Mouse (Mus musculus) forebrain, embryonic 16.5 days (tissue): ENCODE results near the gene Kcnv2. TPM values are rescaled to one million over a fixed set of nuclear protein-coding genes. Genes with fewer than 3 reads are reported as not detected.

Experiments
- ATAC-seq: fragments of 200-750 bp; cut with Nextera tagmentation; 2 replicates; pipeline ENCODE4 v1.8.0; 2017; ENCODE audit warnings: mild to moderate bottlenecking, moderate library complexity
- H3K27ac ChIP-seq: fragments of 300-500 bp; sonication (generic); 2 replicates; pipeline ENCODE4 v1.5.1; 2014; ENCODE audit warnings: low read length, control low read depth
- H3K27me3 ChIP-seq: fragments of 300-500 bp; sonication (generic); replicated peaks from 2 replicates; pipeline ENCODE4 v1.6.1; 2014; ENCODE audit warnings: low read length; ENCODE audit not compliant: control insufficient read depth, insufficient read depth
- H3K36me3 ChIP-seq: fragments of 300-500 bp; sonication (generic); 2 replicates; pipeline ENCODE4 v1.6.1; 2014; ENCODE audit not compliant: control insufficient read depth, insufficient read depth
- H3K4me1 ChIP-seq: fragments of 300-500 bp; sonication (generic); replicated peaks from 2 replicates; pipeline ENCODE4 v1.6.1; 2014; ENCODE audit warnings: low read length; ENCODE audit not compliant: control insufficient read depth, insufficient read depth
- H3K4me2 ChIP-seq: fragments of 300-500 bp; sonication (generic); 2 replicates; pipeline ENCODE4 v1.6.1; 2014; ENCODE audit warnings: mild to moderate bottlenecking, low read length, control low read depth
- H3K4me3 ChIP-seq: fragments of 300-500 bp; sonication (generic); replicated peaks from 2 replicates; pipeline ENCODE4 v1.5.1; 2014; ENCODE audit warnings: mild to moderate bottlenecking, low read length, control low read depth
- H3K9ac ChIP-seq: fragments of 300-500 bp; sonication (generic); replicated peaks from 2 replicates; pipeline ENCODE4 v1.6.1; 2014; ENCODE audit warnings: low read depth, low read length, control low read depth
- H3K9me3 ChIP-seq: fragments of 300-500 bp; sonication (generic); 2 replicates; pipeline ENCODE4 v1.6.1; 2016; ENCODE audit warnings: low read length; ENCODE audit not compliant: control insufficient read depth
- WGBS: fragments of 180-500 bp; shearing (Covaris S2); extraction: QIAGEN DNeasy Blood & Tissue Kit; methylation state at CpG from one replicate; pipeline ENCODE4 v1.1.7; 2014; 5-methylcytosine and 5-hydroxymethylcytosine counted together
- polyA plus RNA-seq: library from polyadenylated mRNA; unstranded; fragments of >200 nt; fragmentation: Nextera tagmentation; extraction: Ambion mirVana; gene quantifications from 2 replicates; pipeline ENCODE4 v1.2.1, GENCODE M21; 2015

Kcnv2 gene
- polyA plus RNA-seq, 1 experiment from 2014 or later: not detected

- 0 out of 2 replicates have a peak, but pooled peaks have one; percentile 61 for ATAC-seq
- Histone ChIP-seq H3K27me3 (no peaks in the 10 kb centered on the region), H3K9me3 (no peaks in the 10 kb centered on the region), H3K4me1 (peaks cover 3% of the 10 kb centered on the region; the same call in 1 of the 2 replicates), H3K36me3 (no peaks in the 10 kb centered on the region), H3K9ac (no peak overlapping the region), H3K27ac (no peak overlapping the region), H3K4me3 (no peak overlapping the region), H3K4me2 (no peak overlapping the region)
- 48% methylated on average over 5 of the region's 5 CpGs for WGBS
Observed at GRCm38 (mm10) chr19:27317337-27317736, 5.1 kb upstream of the Kcnv2 start.

- no peak overlapping the region for H3K4me2 ChIP-seq
- no peaks in the 10 kb centered on the region for H3K36me3 ChIP-seq
- no peaks in the 10 kb centered on the region for H3K27me3 ChIP-seq
- no peak overlapping the region for H3K9ac ChIP-seq
- no peak overlapping the region for H3K4me3 ChIP-seq
- no peaks in the 10 kb centered on the region for H3K9me3 ChIP-seq
- ATAC-seq: no peak
- no peaks in the 10 kb centered on the region for H3K4me1 ChIP-seq
- 96% methylated on average over 42 of the region's 42 CpGs for WGBS
- H3K27ac ChIP-seq: no peak overlapping the region
Observed at GRCm38 (mm10) chr19:27322911-27323627, 681 bp downstream of the Kcnv2 start.

DNA sequence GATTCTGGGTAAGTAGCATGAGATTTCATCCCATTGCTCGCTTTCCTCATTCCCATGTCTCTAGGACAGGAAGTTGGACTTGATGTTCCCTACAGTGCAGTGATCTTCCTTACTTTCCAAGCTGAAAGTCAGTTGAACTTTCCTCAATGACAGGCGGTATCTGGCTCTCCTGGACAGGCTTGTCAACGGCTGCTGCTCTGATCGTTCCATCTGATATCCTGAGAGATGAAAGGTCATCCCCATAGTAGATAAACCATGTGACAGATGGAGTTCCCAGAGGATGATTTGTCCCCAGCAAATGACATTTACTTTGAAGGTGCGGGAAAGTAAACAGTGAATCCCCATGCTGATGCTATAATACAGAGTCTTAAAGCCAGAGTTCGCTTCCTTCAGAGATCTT, 3.2 kb downstream of the Kcnv2 start:
- Histone ChIP-seq H3K4me2 (no peak overlapping the region), H3K9ac (no peak overlapping the region), H3K4me3 (no peak overlapping the region), H3K36me3 (no peaks in the 10 kb centered on the region), H3K4me1 (no peaks in the 10 kb centered on the region), H3K9me3 (no peaks in the 10 kb centered on the region), H3K27me3 (no peaks in the 10 kb centered on the region), H3K27ac (no peak overlapping the region)
- ATAC-seq: no peak
- WGBS: 93% methylated on average over 6 of the region's 6 CpGs

GRCm38 (mm10) chr19:27327569-27327968, 5.2 kb downstream of the Kcnv2 start:
- 94% methylated on average over 6 of the region's 6 CpGs for WGBS

DNA sequence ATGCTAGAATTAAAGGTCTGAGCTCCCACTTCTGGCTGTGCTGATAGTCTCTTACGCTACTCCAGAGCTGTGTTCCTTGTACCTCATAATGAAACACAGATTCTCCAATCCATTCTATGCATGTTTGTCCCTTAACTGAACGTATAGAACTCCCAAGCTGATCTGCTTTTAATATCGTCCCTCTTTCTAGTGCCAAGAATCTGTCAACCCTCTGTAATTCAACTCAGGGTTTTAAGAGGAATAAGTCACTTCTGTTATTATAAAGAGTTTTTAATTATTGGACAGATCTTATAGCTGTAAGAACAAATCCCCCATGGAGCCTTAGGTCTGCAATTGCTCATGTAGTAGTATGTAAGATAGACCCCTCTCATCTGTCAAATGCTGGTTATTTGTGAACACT, 5.8 kb downstream of the Kcnv2 start:
- no peak for ATAC-seq
- Histone ChIP-seq H3K36me3 (no peaks in the 10 kb centered on the region), H3K9me3 (no peaks in the 10 kb centered on the region), H3K4me1 (no peaks in the 10 kb centered on the region), H3K27ac (no peak overlapping the region), H3K4me3 (no peak overlapping the region), H3K9ac (no peak overlapping the region), H3K4me2 (no peak overlapping the region), H3K27me3 (no peaks in the 10 kb centered on the region)
- 81% methylated on average over 3 of the region's 3 CpGs for WGBS

More at GRCm38 (mm10) chr19:27327569-27327968, 5.2 kb downstream of the Kcnv2 start:
- no peak for ATAC-seq
- no peaks in the 10 kb centered on the region for H3K27me3 ChIP-seq
- H3K27ac ChIP-seq: no peak overlapping the region
- no peaks in the 10 kb centered on the region for H3K9me3 ChIP-seq
- no peak overlapping the region for H3K4me2 ChIP-seq
- H3K4me3 ChIP-seq: no peak overlapping the region
- no peaks in the 10 kb centered on the region for H3K36me3 ChIP-seq
- no peaks in the 10 kb centered on the region for H3K4me1 ChIP-seq
- H3K9ac ChIP-seq: no peak overlapping the region

DNA sequence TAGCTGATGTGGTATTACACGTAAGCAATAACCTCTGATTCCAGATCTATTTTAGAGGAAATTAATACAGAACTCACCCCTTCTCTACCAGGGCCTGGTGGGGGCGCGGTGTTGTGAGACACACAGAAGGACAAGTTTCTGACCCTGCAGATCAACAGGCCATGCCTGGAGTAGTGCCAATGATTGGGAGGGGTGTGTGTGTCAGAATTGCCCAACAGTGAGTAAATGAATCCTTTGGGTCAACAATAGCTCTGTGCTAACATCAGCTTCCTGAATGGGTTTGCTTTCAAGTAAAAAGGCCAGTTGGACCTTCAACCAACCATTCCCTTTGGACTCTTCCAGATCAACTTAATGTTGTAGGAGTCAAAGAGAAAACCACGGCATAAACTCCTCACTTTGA, 6.3 kb downstream of the Kcnv2 start:
- H3K27ac ChIP-seq: no peak overlapping the region
- H3K4me2 ChIP-seq: no peak overlapping the region
- no peaks in the 10 kb centered on the region for H3K27me3 ChIP-seq
- no peak overlapping the region for H3K9ac ChIP-seq
- no peak for ATAC-seq
- H3K4me1 ChIP-seq: no peaks in the 10 kb centered on the region
- no peaks in the 10 kb centered on the region for H3K9me3 ChIP-seq
- WGBS: 88% methylated on average over 4 of the region's 4 CpGs
- no peak overlapping the region for H3K4me3 ChIP-seq
- H3K36me3 ChIP-seq: no peaks in the 10 kb centered on the region

DNA sequence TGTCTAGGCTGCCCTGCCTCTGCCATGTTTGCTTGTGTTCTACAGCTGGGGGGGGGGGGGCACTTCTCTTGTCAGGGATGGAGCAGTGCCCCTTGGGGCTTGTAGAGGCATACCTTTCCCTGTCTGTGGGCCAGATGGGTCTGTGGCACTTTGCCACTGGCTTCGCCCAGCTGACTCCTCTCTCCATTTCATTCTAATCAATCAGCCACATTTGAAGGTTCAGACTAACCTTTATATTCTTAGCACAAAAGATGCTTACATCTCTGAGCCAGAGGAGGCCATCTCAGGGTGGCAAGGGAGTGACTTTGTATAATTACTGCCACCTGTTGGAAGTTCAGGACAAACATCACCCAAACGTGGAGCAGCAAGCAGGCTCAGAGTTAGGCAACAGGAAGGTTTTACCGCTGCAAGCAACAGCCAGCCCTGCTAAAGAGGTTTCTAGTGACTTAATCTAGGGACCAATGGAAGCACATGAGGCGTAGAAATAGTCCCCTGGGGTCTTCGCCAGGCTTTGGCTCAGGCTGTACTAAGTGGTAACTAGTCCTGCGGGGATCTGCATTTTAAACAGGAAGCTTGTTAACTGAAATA, 9.9 kb downstream of the Kcnv2 start:
- Histone ChIP-seq H3K27me3 (no peaks in the 10 kb centered on the region), H3K4me1 (no peaks in the 10 kb centered on the region), H3K9me3 (no peaks in the 10 kb centered on the region), H3K4me3 (no peak overlapping the region), H3K27ac (no peak overlapping the region), H3K9ac (no peak overlapping the region), H3K4me2 (no peak overlapping the region), H3K36me3 (no peaks in the 10 kb centered on the region)
- WGBS: 38% methylated on average over 6 of the region's 6 CpGs
- ATAC-seq: no peak

DNA sequence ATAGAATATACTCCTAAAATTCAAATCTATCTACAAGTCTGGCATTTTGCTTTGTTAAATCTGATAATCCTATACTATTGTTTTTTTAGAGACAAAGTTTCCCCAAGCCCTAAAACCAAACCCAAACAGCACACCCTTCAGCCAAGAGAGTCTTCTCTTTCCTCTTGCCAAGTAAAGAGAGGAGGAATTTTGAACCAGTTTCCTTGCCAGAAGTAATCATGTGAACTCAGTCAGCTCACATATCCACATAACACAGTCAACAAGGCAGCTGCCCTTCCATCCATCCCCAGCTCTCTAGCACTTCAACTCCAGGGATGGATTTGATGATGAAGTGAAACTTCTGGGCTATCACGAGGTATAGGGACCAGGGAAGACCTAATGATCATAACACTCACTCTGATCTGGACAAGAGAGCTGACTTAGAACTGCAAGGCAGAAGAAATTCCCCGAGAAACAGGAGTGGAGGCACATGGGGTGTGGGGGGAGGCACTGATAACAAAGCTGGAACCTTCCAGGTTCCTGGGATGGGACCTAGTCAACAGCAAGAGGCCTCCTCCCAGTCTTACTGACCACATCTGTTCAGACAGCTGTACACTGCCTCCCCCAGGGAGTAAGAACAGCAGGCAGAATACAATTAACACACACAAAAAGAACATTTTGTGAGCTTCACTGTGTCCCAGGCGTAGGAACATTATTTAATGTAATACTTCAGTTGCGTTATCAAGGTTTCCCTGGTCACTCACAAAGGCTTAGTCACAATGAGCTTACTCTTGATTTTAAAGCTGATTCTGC, 13.9 kb downstream of the Kcnv2 start:
- Histone ChIP-seq H3K9ac (no peak overlapping the region), H3K4me3 (no peak overlapping the region), H3K36me3 (no peaks in the 10 kb centered on the region), H3K4me2 (no peak overlapping the region), H3K9me3 (no peaks in the 10 kb centered on the region), H3K27me3 (no peaks in the 10 kb centered on the region), H3K4me1 (no peaks in the 10 kb centered on the region), H3K27ac (no peak overlapping the region)
- no peak for ATAC-seq
- 77% methylated on average over 4 of the region's 4 CpGs for WGBS

- no peaks in the 10 kb centered on the region for H3K9me3 ChIP-seq
- H3K9ac ChIP-seq: no peak overlapping the region
- no peak overlapping the region for H3K4me3 ChIP-seq
- no peaks in the 10 kb centered on the region for H3K36me3 ChIP-seq
- H3K4me2 ChIP-seq: no peak overlapping the region
- no peak for ATAC-seq
- 80% methylated on average over 1 of the region's 1 CpGs for WGBS
- H3K27ac ChIP-seq: no peak overlapping the region
- 0 out of 2 replicates have a peak, but pooled peaks cover under 1% of the 10 kb centered on the region for H3K4me1 ChIP-seq
- no peaks in the 10 kb centered on the region for H3K27me3 ChIP-seq
Observed at GRCm38 (mm10) chr19:27346501-27346900, 24.1 kb downstream of the Kcnv2 start.
